Mouse (Mus musculus) cerebellum, postnatal 10 days (tissue): Measurements from ENCODE around the gene Uts2r.
A peak's percentile ranks its signal among the peaks of the same experiment; 100 is the strongest.

Source experiments
- DNase-seq, 2 experiments: peaks; one replicate each; pipeline ENCODE4 v3.0.0; 2021; ENCODE audit warnings: mixed read lengths in 2 of 2

Uts2r gene

DNA sequence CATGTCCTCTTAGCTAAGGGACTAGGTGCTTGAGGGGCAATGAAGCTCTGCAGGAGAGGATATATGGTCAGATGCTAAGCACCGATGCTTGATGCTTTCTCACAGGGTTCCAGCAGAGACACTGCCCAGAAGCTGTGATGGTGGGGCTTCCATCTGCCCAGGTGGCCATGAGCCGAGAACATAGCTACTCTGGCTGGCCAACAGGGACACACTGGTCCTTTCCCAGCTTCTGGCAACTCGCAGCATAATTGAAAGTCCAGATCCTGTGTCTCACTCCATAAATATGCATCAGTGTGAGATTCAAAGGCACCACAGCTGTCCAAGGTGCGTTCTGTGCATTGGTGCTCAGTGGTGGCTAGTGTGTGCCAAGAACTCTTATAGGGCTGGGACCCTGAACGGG lies 13.1 kb downstream of the Uts2r start:
- DNase-seq = no peak

DNA sequence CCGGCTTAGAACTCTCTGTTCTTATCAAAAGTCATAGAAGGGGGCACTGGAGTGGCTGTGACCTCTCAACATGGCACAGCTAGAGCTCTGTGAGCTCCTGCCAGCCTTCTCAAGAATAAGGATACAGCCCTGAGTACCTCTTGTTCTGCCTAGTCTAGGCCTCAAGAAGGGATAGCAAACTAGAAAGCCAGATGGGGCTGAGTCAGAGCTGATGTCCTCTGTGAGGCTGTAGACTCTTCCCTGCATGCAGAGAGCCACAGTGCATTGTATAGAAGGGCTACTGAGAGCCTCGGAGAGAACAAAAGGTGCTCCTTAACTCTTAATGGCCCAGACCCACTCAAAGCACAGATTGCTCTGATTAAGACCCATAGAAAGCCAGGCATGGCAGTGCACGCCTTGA lies 14.2 kb downstream of the Uts2r start:
- DNase-seq = no peak

DNA sequence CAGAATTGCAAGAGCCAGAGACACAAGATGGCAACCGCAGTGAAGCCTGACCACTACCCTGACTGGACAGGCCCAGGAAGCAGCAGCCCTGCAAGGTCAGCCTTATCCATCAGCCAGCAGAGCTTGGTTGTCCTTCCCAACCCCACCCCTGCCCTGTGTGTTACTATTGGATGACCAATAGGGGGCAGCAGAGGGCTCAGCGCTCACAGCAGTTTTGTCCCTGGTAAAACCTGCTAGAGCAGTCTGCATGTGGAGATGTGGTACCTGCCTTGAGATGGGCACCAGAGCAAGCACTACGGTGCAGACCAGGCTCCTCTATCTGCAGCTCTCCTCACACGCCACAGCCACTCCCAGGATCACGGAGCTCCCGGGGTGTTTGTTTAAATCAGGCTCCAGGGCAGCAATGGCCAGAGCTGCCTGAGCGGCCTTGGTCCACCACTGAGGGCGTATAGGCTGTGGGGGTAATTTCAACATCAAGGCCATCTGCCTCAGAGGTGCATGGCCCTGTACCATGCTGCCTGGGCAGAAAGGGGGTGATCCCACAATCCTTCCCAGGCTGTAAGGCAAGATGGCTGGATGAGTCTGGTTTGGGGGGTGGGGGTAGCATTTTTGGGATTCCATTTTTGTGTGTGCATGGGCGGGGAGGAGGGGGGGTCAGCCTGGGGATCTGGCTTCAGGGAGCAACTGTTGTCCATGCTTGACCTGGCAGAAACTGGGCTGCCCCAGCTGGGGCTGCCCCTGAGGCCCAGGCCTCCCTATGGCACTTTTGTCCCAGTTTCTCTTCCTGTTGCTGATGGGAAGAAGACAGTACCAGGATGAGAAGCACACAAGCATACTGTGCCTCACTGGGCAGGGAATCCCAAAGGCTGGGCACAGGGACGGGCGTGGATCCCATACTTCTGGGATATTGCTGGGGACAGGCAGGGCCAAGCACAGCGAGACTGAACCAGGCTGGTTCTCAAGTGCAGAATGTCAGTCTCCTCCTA lies 16.5 kb downstream of the Uts2r start:
- DNase-seq = peak; percentile 82 to 84

DNA sequence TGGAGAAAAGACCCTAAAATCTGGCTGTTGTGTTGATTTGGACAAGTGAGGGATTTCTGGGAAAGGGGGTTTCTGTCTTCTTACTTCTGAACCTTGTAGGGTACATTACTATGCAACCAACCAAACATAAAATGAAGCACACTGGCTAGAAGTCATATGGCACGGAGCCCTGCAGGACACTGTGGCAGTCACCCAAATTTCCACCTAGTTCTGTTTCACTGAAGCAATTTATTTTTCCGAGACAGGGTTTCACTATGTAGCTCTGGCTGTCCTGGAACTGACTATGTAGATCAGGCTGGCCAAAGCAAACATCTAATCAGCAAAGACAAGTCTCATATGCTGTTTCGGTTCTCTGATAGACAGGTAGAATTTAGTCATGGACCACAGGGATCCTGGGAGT lies 29.6 kb downstream of the Uts2r start:
- peak; percentile 67 to 69 for DNase-seq

DNA sequence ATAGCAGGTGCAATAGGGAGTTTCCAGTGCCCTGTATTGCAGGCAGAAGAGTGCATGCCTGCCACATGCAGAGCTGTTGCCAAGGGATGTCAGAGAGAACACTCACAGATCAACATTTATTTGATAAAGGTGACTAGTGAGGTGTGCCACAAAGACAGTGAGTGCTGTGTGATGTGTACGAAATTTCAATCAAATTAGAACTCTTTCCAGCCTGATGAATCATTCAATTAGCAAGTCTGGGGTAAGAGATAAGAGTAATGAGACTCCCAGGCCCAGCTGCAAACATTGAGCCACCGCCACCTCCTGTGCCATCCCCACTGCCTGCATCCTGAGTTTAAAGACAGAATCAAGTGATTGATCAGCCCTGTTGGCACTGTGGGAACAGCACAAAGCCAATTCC lies 32.7 kb downstream of the Uts2r start:
- DNase-seq = no peak

DNA sequence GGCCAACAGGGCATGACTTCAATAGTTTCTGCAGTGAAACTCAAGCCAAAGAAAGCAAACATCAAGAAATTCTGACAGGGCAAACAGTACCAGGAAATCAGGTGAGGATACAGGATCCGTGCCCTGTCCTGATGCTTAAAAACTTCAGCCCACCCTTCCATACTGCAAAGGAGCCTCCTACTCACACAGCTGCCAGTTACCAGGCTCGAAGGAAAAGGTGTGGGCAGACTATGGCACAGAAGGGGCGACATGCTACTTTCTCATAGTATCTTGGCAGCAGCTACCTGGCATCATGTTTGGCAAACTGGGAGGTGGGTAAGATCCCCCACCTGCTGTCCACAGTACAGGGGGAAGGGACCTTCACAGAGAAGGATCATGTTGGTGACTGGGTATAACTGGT lies 33.3 kb downstream of the Uts2r start:
- no peak for DNase-seq

DNA sequence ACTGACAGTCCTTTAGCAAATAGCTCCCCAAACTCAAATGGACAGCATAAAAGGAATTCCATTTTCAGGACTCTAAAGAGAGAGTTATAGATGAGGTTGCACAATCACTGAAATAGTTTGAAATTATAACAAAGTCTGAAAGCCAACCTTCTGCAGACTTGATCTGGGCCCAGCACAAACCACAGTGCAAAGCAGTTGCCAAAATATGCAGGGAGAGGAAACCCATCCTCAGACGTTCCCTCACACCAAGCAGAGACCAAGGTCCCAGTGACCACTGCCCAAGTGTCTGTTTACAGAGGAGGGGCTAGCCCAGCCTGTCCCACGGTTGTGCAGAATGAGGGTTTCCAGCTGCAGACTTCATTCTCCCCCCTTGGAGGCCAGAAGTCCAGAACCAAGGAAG lies 38.6 kb downstream of the Uts2r start:
- no peak for DNase-seq

DNA sequence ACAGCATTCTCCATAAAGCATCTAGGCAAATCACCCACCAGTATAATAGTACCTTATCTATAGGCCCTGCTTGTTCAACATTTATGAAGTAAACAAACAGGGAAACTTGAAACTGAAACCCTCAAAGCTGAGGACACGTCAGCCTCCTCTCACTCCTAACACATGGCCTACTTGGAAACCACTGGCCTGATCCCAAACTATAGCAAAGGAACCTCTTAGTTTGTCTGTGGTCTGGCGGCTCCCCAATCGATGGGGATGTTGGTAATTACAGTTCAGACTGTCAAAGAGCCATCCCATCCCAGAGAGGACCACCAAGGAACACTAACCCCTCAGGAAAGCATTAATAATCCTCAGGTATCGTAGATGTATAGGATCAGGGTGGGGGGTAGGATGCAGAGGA lies 39.8 kb downstream of the Uts2r start:
- no peak for DNase-seq

DNA sequence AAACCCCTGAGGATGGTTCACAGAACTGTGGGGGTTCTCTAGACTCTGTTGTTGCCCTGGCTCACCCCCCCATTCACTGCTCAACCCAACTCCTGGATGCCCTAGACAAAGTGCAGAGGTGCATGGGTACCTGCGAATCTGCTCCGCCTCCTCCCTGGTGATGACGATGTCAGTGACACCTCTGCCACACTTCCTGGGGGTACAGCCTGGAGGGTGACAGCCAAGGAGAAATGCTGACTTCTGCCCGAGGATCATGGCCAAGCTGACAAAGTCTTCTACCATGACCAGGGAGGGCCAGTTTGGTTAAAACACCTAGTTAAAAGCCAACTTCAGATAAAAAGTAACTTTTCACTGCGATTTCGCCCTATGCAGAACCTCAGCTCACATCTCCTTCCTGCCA lies 40.7 kb downstream of the Uts2r start:
- DNase-seq = no peak

DNA sequence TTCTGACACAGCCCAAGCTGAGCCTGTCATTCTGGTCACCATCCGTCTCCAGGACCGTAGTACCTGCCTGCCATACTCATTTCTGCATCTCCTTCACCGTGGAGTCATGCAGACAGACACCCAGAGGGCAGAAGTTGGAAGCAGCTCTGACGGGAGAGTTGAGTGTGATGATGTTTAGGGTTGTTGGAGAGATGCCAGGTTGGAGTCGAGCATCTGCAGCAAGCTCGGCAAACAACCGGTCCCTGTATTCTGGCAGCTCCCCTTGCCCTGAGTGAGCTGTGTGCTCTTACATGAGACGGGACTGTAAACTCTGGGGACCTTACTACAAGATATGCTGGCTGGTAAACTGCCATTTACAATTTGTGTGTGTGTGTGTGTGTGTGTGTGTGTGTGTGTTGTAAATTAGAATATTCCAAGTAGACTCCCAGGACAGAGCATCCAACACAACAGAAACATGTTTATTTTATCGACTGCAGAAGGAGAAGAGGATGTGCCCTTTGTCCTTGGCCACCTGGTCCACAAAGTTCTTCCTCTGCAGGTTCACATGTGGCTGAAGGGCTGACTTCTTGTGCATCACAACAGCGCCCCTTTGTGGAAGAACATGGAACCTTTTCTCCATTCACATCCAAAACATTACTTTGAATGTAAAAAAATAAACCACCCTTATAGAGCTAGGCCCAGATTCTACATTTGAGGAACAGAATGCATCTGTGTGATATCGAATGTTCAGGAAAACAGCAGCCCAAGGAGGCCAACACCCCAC lies 41.5 kb downstream of the Uts2r start:
- peak; percentile 66 to 77 for DNase-seq

DNA sequence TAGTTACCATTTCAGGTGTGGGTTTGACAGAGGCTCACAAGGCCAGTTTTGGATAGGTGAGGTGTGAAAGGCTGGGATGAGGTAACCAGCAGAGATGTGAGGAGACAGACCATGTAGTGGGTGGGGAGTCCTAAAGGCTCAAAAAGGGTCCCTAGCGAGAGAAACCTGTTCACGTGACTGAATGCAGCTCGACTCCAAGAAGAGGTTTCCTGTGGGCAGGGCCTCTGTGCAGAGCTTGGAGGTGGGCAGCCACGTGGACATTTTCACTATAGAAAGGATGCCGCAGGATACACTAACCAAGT lies 43.7 kb downstream of the Uts2r start:
- DNase-seq = no peak

DNA sequence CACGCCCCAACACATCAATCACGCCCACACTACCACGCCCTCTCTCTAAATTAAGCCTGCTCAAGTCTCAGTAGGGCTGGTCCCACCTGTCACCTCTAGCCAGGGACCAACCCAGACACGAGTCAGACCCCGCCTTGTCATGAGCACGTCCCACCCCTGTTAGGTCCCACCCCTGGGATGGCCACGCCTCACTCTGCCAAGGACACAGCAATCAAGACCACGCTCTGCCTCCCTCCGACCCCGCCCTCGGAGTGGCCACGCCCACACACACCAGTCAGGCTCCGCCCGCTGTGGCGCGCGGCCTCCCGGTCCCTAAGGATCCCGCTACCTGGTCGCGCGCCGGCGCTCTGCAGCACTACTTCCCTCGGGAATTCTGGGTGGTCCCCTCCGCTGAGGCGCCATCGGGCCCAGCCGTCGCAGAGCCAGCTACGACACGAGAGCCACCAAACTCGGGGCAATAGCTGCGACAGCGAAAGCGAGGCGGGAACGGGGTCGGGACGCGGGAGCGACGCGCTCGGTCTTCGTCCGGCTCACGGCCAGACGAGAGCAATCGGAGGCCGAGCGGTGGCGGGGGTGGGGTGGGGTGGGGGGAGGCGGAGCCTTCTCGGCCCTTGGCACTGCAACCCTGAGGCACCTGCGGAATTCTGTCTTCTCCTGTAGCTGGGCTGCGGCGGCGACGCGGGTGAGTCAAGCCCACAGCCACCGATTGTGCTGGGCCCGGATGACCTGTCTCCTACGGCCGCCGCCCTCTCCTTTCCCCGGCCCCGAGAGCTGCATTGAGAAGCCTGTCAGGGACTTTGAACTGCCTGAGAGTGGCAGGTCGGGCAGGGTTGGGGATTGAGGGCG lies 44.3 kb downstream of the Uts2r start, which contains the start of the genes Hexdc and Ogfod3:
Hexdc (plus strand) TSS at position 273 of the 846 bp plus-strand sequence.
Ogfod3 (minus strand) TSS at position 551 of the 846 bp plus-strand sequence.
- peak; percentile 97 to 98 for DNase-seq
